Mouse (Mus musculus) limb, embryonic 14.5 days (tissue): Measurements from ENCODE around the gene Ankrd26. TPM values are rescaled to one million over a fixed set of nuclear protein-coding genes. Genes with fewer than 3 reads are reported as not detected.

Experiments
- ATAC-seq: fragments of 200-750 bp; cut with Nextera tagmentation; 2 replicates; pipeline ENCODE4 v1.8.0; 2017; ENCODE audit warnings: low read depth, moderate number of reproducible peaks, moderate TSS enrichment; ENCODE audit not compliant: low FRiP score
- DNase-seq: peaks from one replicate; pipeline ENCODE4 v3.0.0-alpha.2; 2015; ENCODE audit warnings: low spot score
- H3K27ac ChIP-seq: fragments of 300-500 bp; sonication (generic); replicated peaks from 2 replicates; pipeline ENCODE4 v1.5.1; 2014; ENCODE audit warnings: low read depth, mild to moderate bottlenecking, low read length, moderate library complexity, mixed read lengths
- H3K27me3 ChIP-seq: fragments of 300-500 bp; sonication (generic); 2 replicates; pipeline ENCODE4 v1.6.1; 2014; ENCODE audit warnings: low read length, mixed read lengths; ENCODE audit not compliant: control insufficient read depth, insufficient read depth
- H3K36me3 ChIP-seq: fragments of 300-500 bp; sonication (generic); 2 replicates; pipeline ENCODE4 v1.6.1; 2014; ENCODE audit warnings: mild to moderate bottlenecking, low read length, moderate library complexity, mixed read lengths; ENCODE audit not compliant: control insufficient read depth, insufficient read depth
- H3K4me1 ChIP-seq: fragments of 300-500 bp; sonication (generic); 2 replicates; pipeline ENCODE4 v1.6.1; 2014; ENCODE audit warnings: antibody characterized with exemption, low read length, mixed read lengths; ENCODE audit not compliant: control insufficient read depth, insufficient read depth
- H3K4me2 ChIP-seq: fragments of 300-500 bp; sonication (generic); replicated peaks from 2 replicates; pipeline ENCODE4 v1.6.1; 2014; ENCODE audit warnings: low read depth, mild to moderate bottlenecking, low read length, moderate library complexity; ENCODE audit not compliant: severe bottlenecking
- H3K4me3 ChIP-seq: fragments of 300-500 bp; sonication (generic); replicated peaks from 2 replicates; pipeline ENCODE4 v1.5.1; 2014; ENCODE audit warnings: low read length
- H3K9ac ChIP-seq: fragments of 300-500 bp; sonication (generic); 2 replicates; pipeline ENCODE4 v1.6.1; 2014; ENCODE audit warnings: mild to moderate bottlenecking, low read depth, low read length, moderate library complexity; ENCODE audit not compliant: severe bottlenecking
- H3K9me3 ChIP-seq: fragments of 300-500 bp; sonication (generic); 2 replicates; pipeline ENCODE4 v1.6.1; 2016; ENCODE audit warnings: low read length; ENCODE audit not compliant: control insufficient read depth
- POLR2A ChIP-seq: fragments of 200-500 bp; IDR thresholded peaks from 2 replicates; pipeline ENCODE4 v1.8.0; 2012; ENCODE audit warnings: inconsistent platforms, mild to moderate bottlenecking, moderate library complexity, borderline replicate concordance; ENCODE audit not compliant: insufficient read depth, insufficient read length; ENCODE audit errors: extremely low read depth
- WGBS: fragments of 180-500 bp; shearing (Covaris S2); extraction: QIAGEN DNeasy Blood & Tissue Kit; methylation state at CpG from one replicate; pipeline ENCODE4 v1.1.7; 2014; 5-methylcytosine and 5-hydroxymethylcytosine counted together
- polyA plus RNA-seq, 2 experiments: library from polyadenylated mRNA; depleted of rRNA in 1 of 2; stranded (reverse) in 1 of 2; unstranded in 1 of 2; fragments of >200 nt; fragmentation: Nextera tagmentation in 1 of 2; extraction: Ambion mirVana in 1 of 2; gene quantifications; 2 replicates each; pipeline versions ENCODE4 v1.2.1 to v1.2.3; 2012 to 2014

Ankrd26 gene
- polyA plus RNA-seq, 2 experiments = 11.1 to 12.6 TPM

GRCm38 (mm10) chr6:118478957-118479708 is 82.9 kb downstream of the Ankrd26 start, which contains the start of gene Zfp9:
TSS of gene Zfp9 (minus strand) at chr6:118479320.
- Histone ChIP-seq H3K4me1 (peaks cover 9% of the 10 kb centered on the region; the same call in 1 of the 2 replicates), H3K4me2 (peak within 1 kb of the TSS; percentile 68), H3K36me3 (peaks cover 5% of the 10 kb centered on the region), H3K9me3 (no peaks in the 10 kb centered on the region), H3K27me3 (no peaks in the 10 kb centered on the region), H3K27ac (peak within 1 kb of the TSS; percentile 93), H3K4me3 (peak within 1 kb of the TSS; percentile 66), H3K9ac (peak within 1 kb of the TSS; percentile 91)
- under 1% methylated on average over 40 of the region's 57 CpGs for WGBS
- DNase-seq (peak; percentile 89), ATAC-seq (peak; percentile 92)
- peak; percentile 72; the same call in 1 of the 2 replicates for TF ChIP-seq POLR2A

- peak overlapping the region; percentile 93; the same call in 1 of the 2 replicates for H3K27ac ChIP-seq
- H3K4me1 ChIP-seq = peaks cover 9% of the 10 kb centered on the region; the same call in 1 of the 2 replicates
- peak overlapping the region; percentile 68 for H3K4me2 ChIP-seq
- DNase-seq (peak; percentile 38), ATAC-seq (no peak)
- H3K4me3 ChIP-seq = peak overlapping the region; percentile 66
- H3K27me3 ChIP-seq = no peaks in the 10 kb centered on the region
- 26% methylated on average over 10 of the region's 10 CpGs for WGBS
- TF ChIP-seq POLR2A = no peak
- peaks cover 7% of the 10 kb centered on the region for H3K36me3 ChIP-seq
- H3K9me3 ChIP-seq = no peaks in the 10 kb centered on the region
- H3K9ac ChIP-seq = peak overlapping the region; percentile 91
Measured at GRCm38 (mm10) chr6:118477875-118478785, 83.9 kb downstream of the Ankrd26 start.

GRCm38 (mm10) chr6:118462069-118462705 is 99.8 kb downstream of the Ankrd26 start:
- WGBS = 86% methylated on average over 15 of the region's 15 CpGs
- TF ChIP-seq POLR2A = no peak
- ATAC-seq = no peak
- H3K27me3 ChIP-seq = no peaks in the 10 kb centered on the region
- H3K9me3 ChIP-seq = no peaks in the 10 kb centered on the region
- H3K27ac ChIP-seq = no peak overlapping the region
- peaks cover 38% of the 10 kb centered on the region for H3K36me3 ChIP-seq
- no peak overlapping the region for H3K9ac ChIP-seq
- H3K4me1 ChIP-seq = no peaks in the 10 kb centered on the region
- DNase-seq = no peak
- H3K4me2 ChIP-seq = no peak overlapping the region
- no peak overlapping the region for H3K4me3 ChIP-seq

- Histone ChIP-seq H3K36me3 (peaks cover 8% of the 10 kb centered on the region), H3K4me3 (no peak overlapping the region), H3K9ac (no peak overlapping the region), H3K4me2 (no peak overlapping the region), H3K27me3 (no peaks in the 10 kb centered on the region), H3K4me1 (peaks cover 8% of the 10 kb centered on the region), H3K27ac (no peak overlapping the region), H3K9me3 (no peaks in the 10 kb centered on the region)
- DNase-seq (no peak), ATAC-seq (no peak)
- no peak for TF ChIP-seq POLR2A
- WGBS = 93% methylated on average over 1 of the region's 1 CpGs
Measured at GRCm38 (mm10) chr6:118457726-118458125, 104.3 kb downstream of the Ankrd26 start.
